Mouse (Mus musculus): Measurements from ENCODE around the gene Ankrd23. TPM values are rescaled to one million over a fixed set of nuclear protein-coding genes. Genes with fewer than 3 reads are reported as not detected.

The Ankrd23 gene
- polyA plus RNA-seq, 1 experiment from 2014 or later, result 17.9 TPM

DNA sequence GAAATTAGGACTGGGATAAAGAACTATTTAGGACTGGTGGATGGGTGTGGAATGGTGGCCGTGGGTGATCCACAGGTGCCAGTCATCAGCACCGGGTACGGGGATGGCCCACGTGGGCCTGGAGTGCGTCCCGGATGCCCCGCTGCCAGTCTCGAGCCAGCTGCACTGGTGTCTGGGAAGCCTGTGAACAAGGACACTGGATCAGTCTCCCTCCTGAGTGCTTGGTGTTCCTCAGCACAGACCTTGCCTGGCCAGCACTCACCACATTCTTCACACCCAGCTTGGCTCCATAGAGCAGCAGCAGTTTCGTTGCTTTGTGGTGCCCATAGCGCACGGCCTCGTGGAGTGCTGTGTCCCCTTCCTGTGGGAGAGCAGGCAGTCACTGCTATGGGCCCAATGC lies 5.2 kb downstream of the Ankrd23 start:
- Histone ChIP-seq H3K27ac (ENCODE audit: low read length) (no peak overlapping the region), H3K27me3 (ENCODE audit: control insufficient read depth, insufficient read depth, low read depth, low read length) (no peaks in the 10 kb centered on the region), H3K4me2 (ENCODE audit: low read depth, low read length) (no peak overlapping the region), H3K36me3 (ENCODE audit: control insufficient read depth, insufficient read depth, low read length) (peaks cover 5% of the 10 kb centered on the region; the same call in 1 of the 2 replicates), H3K9me3 (ENCODE audit: control insufficient read depth, low read length) (no peaks in the 10 kb centered on the region), H3K9ac (ENCODE audit: low read length) (no peak overlapping the region), H3K4me3 (ENCODE audit: low read length) (no peak overlapping the region), H3K4me1 (replicated peaks; ENCODE audit: control insufficient read depth, insufficient read depth, low read length) (peaks cover 11% of the 10 kb centered on the region)
- WGBS, result 84% methylated on average over 12 of the region's 12 CpGs
- no peak for ATAC-seq (ENCODE audit: low read depth)

GRCm38 (mm10) chr1:36530962-36531361 lies 5.7 kb downstream of the Ankrd23 start:
- no peaks in the 10 kb centered on the region for H3K27me3 ChIP-seq (ENCODE audit: control insufficient read depth, insufficient read depth, low read depth, low read length)
- WGBS, result 88% methylated on average over 7 of the region's 7 CpGs
- peaks cover 7% of the 10 kb centered on the region for H3K4me1 ChIP-seq (replicated peaks; ENCODE audit: control insufficient read depth, insufficient read depth, low read length)
- H3K9me3 ChIP-seq (ENCODE audit: control insufficient read depth, low read length), result no peaks in the 10 kb centered on the region
- no peak overlapping the region for H3K4me3 ChIP-seq (ENCODE audit: low read length)
- H3K27ac ChIP-seq (ENCODE audit: low read length), result no peak overlapping the region
- H3K36me3 ChIP-seq (ENCODE audit: control insufficient read depth, insufficient read depth, low read length), result peaks cover 5% of the 10 kb centered on the region
- no peak overlapping the region for H3K9ac ChIP-seq (ENCODE audit: low read length)
- H3K4me2 ChIP-seq (ENCODE audit: low read depth, low read length), result no peak overlapping the region
- ATAC-seq (ENCODE audit: low read depth), result no peak

GRCm38 (mm10) chr1:36530485-36530884 lies 6.2 kb downstream of the Ankrd23 start:
- WGBS, result 67% methylated on average over 8 of the region's 8 CpGs
- Histone ChIP-seq H3K9ac (ENCODE audit: low read length) (no peak overlapping the region), H3K4me3 (ENCODE audit: low read length) (no peak overlapping the region), H3K36me3 (ENCODE audit: control insufficient read depth, insufficient read depth, low read length) (peaks cover 9% of the 10 kb centered on the region), H3K9me3 (ENCODE audit: control insufficient read depth, low read length) (no peaks in the 10 kb centered on the region), H3K27ac (ENCODE audit: low read length) (no peak overlapping the region), H3K4me1 (replicated peaks; ENCODE audit: control insufficient read depth, insufficient read depth, low read length) (peaks cover 6% of the 10 kb centered on the region), H3K4me2 (ENCODE audit: low read depth, low read length) (no peak overlapping the region), H3K27me3 (ENCODE audit: control insufficient read depth, insufficient read depth, low read depth, low read length) (no peaks in the 10 kb centered on the region)
- ATAC-seq (ENCODE audit: low read depth), result no peak

DNA sequence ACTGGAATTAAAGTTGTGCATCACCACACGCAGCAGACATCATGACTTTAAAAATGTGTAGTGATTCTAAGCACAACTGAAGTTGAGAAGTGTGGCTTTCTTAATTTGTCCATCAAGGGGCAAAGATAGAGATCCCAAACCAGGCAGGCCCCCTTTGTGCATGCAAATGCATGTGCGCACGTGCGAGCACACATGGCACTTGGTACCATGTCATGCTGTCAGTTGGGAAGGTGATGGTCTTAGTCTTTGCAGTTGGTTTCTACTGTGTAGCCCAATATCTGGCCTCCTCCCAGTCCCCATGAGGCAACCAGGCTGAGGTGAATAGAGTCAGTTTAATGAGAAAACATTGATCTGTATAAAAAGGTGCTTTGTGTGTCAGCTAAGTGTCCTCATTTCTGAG lies 6.8 kb downstream of the Ankrd23 start:
- WGBS, result 92% methylated on average over 4 of the region's 4 CpGs
- Histone ChIP-seq H3K9ac (ENCODE audit: low read length) (no peak overlapping the region), H3K27ac (ENCODE audit: low read length) (no peak overlapping the region), H3K4me2 (ENCODE audit: low read depth, low read length) (no peak overlapping the region), H3K4me1 (replicated peaks; ENCODE audit: control insufficient read depth, insufficient read depth, low read length) (peaks cover 6% of the 10 kb centered on the region), H3K9me3 (ENCODE audit: control insufficient read depth, low read length) (no peaks in the 10 kb centered on the region), H3K36me3 (ENCODE audit: control insufficient read depth, insufficient read depth, low read length) (peaks cover 15% of the 10 kb centered on the region), H3K27me3 (ENCODE audit: control insufficient read depth, insufficient read depth, low read depth, low read length) (no peaks in the 10 kb centered on the region), H3K4me3 (ENCODE audit: low read length) (no peak overlapping the region)
- no peak for ATAC-seq (ENCODE audit: low read depth)

DNA sequence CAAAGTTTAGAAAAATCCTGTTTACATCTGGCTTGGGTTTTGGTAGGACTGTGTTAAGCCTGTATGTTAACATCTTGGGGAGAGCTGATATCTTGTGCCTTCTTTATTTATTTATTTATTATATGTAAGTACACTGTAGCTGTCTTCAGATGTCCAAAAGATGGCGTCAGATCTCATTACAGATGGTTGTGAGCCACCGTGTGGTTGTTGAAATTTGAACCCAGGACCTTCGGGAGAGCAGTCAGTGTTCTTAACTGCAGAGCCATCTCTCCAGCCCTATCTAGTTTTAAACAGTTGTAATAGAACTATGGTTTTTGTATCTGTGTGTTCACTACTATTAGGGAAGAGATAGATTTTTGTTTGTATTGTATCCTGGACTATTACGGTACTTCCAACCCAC lies 7.4 kb downstream of the Ankrd23 start:
- ATAC-seq (ENCODE audit: low read depth), result no peak
- Histone ChIP-seq H3K27me3 (ENCODE audit: control insufficient read depth, insufficient read depth, low read depth, low read length) (no peaks in the 10 kb centered on the region), H3K4me3 (ENCODE audit: low read length) (no peak overlapping the region), H3K36me3 (ENCODE audit: control insufficient read depth, insufficient read depth, low read length) (peaks cover 20% of the 10 kb centered on the region), H3K27ac (ENCODE audit: low read length) (no peak overlapping the region), H3K9ac (ENCODE audit: low read length) (no peak overlapping the region), H3K4me2 (ENCODE audit: low read depth, low read length) (no peak overlapping the region), H3K9me3 (ENCODE audit: control insufficient read depth, low read length) (no peaks in the 10 kb centered on the region), H3K4me1 (replicated peaks; ENCODE audit: control insufficient read depth, insufficient read depth, low read length) (peaks cover 6% of the 10 kb centered on the region)
- WGBS, result 87% methylated on average over 4 of the region's 4 CpGs

GRCm38 (mm10) chr1:36528351-36528750 lies 8.3 kb downstream of the Ankrd23 start:
- Histone ChIP-seq H3K27me3 (ENCODE audit: control insufficient read depth, insufficient read depth, low read depth, low read length) (no peaks in the 10 kb centered on the region), H3K4me2 (ENCODE audit: low read depth, low read length) (no peak overlapping the region), H3K9ac (ENCODE audit: low read length) (no peak overlapping the region), H3K9me3 (ENCODE audit: control insufficient read depth, low read length) (no peaks in the 10 kb centered on the region), H3K4me1 (replicated peaks; ENCODE audit: control insufficient read depth, insufficient read depth, low read length) (no peaks in the 10 kb centered on the region), H3K4me3 (ENCODE audit: low read length) (no peak overlapping the region), H3K27ac (ENCODE audit: low read length) (no peak overlapping the region), H3K36me3 (ENCODE audit: control insufficient read depth, insufficient read depth, low read length) (peaks cover 20% of the 10 kb centered on the region)
- 10% methylated on average over 1 of the region's 1 CpGs for WGBS
- no peak for ATAC-seq (ENCODE audit: low read depth)

DNA sequence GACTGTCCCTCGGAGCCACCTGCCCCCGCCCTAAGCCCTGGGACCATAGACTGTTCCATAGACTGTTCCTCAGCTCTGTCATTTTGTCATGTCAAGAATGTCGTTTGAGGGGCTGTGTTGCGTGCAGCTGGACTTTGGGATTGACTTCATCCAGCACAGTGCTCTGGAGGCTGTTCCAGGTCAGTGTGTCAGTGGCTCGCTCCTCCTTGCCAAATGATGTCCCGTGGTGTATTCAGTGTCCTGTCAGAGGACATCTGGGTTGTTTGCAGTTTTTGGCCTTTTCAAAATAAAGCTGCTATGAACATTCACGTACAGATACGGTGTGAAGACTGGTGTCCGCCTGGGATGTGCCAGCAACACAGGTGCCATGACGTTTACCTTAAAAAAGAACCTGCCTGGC lies 9.8 kb downstream of the Ankrd23 start:
- Histone ChIP-seq H3K9ac (ENCODE audit: low read length) (no peak overlapping the region), H3K27ac (ENCODE audit: low read length) (no peak overlapping the region), H3K4me1 (replicated peaks; ENCODE audit: control insufficient read depth, insufficient read depth, low read length) (no peaks in the 10 kb centered on the region), H3K9me3 (ENCODE audit: control insufficient read depth, low read length) (no peaks in the 10 kb centered on the region), H3K4me2 (ENCODE audit: low read depth, low read length) (no peak overlapping the region), H3K36me3 (ENCODE audit: control insufficient read depth, insufficient read depth, low read length) (peaks cover 27% of the 10 kb centered on the region), H3K4me3 (ENCODE audit: low read length) (no peak overlapping the region), H3K27me3 (ENCODE audit: control insufficient read depth, insufficient read depth, low read depth, low read length) (no peaks in the 10 kb centered on the region)
- WGBS, result 86% methylated on average over 10 of the region's 10 CpGs
- ATAC-seq (ENCODE audit: low read depth), result no peak

- Histone ChIP-seq H3K4me1 (replicated peaks; ENCODE audit: control insufficient read depth, insufficient read depth, low read length) (no peaks in the 10 kb centered on the region), H3K4me3 (ENCODE audit: low read length) (no peak overlapping the region)
Observed at GRCm38 (mm10) chr1:36525774-36526173, 10.9 kb downstream of the Ankrd23 start.

DNA sequence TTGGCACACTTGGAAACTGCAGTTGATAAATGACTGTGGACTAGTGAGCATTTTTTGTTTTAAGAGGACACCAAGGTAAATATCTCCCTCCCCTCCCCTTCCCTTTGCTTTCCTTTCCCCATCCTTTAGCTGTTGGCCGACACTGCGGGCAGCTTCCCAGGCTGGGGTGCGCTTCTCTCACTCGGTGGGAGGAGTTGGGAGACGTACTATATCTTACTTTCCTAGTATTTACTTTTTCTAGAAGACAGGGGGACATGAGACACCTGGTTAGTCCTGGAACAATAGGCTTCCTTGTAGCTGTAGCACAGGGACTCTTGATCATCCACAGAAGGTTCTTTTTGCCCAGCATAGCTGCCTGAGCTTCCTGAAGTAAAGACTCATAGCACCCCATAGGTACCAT lies 12.6 kb downstream of the Ankrd23 start:
- Histone ChIP-seq H3K9ac (ENCODE audit: low read length) (no peak overlapping the region), H3K36me3 (ENCODE audit: control insufficient read depth, insufficient read depth, low read length) (peaks cover 41% of the 10 kb centered on the region), H3K4me1 (replicated peaks; ENCODE audit: control insufficient read depth, insufficient read depth, low read length) (no peaks in the 10 kb centered on the region), H3K27ac (ENCODE audit: low read length) (no peak overlapping the region), H3K27me3 (ENCODE audit: control insufficient read depth, insufficient read depth, low read depth, low read length) (no peaks in the 10 kb centered on the region), H3K9me3 (ENCODE audit: control insufficient read depth, low read length) (no peaks in the 10 kb centered on the region), H3K4me2 (ENCODE audit: low read depth, low read length) (no peak overlapping the region), H3K4me3 (ENCODE audit: low read length) (no peak overlapping the region)
- 26% methylated on average over 5 of the region's 5 CpGs for WGBS
- ATAC-seq (ENCODE audit: low read depth), result no peak

More at GRCm38 (mm10) chr1:36525774-36526173, 10.9 kb downstream of the Ankrd23 start:
- Histone ChIP-seq H3K27me3 (ENCODE audit: control insufficient read depth, insufficient read depth, low read depth, low read length) (no peaks in the 10 kb centered on the region), H3K9me3 (ENCODE audit: control insufficient read depth, low read length) (no peaks in the 10 kb centered on the region), H3K27ac (ENCODE audit: low read length) (no peak overlapping the region), H3K9ac (ENCODE audit: low read length) (no peak overlapping the region), H3K36me3 (ENCODE audit: control insufficient read depth, insufficient read depth, low read length) (peaks cover 33% of the 10 kb centered on the region), H3K4me2 (ENCODE audit: low read depth, low read length) (no peak overlapping the region)
- ATAC-seq (ENCODE audit: low read depth), result no peak
- WGBS, result 85% methylated on average over 12 of the region's 12 CpGs

All from lung, embryonic 16.5 days (tissue).